Mouse (Mus musculus) megakaryocyte, embryonic 14.5 days (primary cell): ENCODE measurements around the gene H2al1h. TPM values are rescaled to one million over a fixed set of nuclear protein-coding genes. Genes with fewer than 3 reads are reported as not detected.
A peak's percentile ranks its signal among the peaks of the same experiment; 100 is the strongest.

Experiments
- H3K27me3 ChIP-seq: replicated peaks from 2 replicates; pipeline ENCODE3; 2012; ENCODE audit warnings: inconsistent platforms
- H3K36me3 ChIP-seq: replicated peaks from 2 replicates; pipeline ENCODE3; 2012; ENCODE audit warnings: low read length, inconsistent platforms, mixed read lengths
- H3K4me1 ChIP-seq: 2 replicates; pipeline ENCODE4 v1.6.1; 2012; ENCODE audit warnings: inconsistent platforms
- H3K4me3 ChIP-seq: replicated peaks from 2 replicates; pipeline ENCODE3; 2012; ENCODE audit warnings: moderate library complexity, mild to moderate bottlenecking, inconsistent platforms
- H3K9me3 ChIP-seq: 2 replicates; pipeline ENCODE4 v1.6.1; 2012; ENCODE audit warnings: inconsistent platforms
- FLI1 ChIP-seq: IDR thresholded peaks from 2 replicates; pipeline ENCODE4 v1.6.1; 2012; ENCODE audit warnings: low read length, inconsistent platforms, mixed read lengths
- GATA1 ChIP-seq: IDR thresholded peaks from 3 replicates; pipeline ENCODE4 v1.6.1; 2012; ENCODE audit warnings: mixed read lengths, low read length, inconsistent platforms, borderline replicate concordance
- polyA plus RNA-seq: library from polyadenylated mRNA; stranded (reverse); fragments of >175 nt; gene quantifications from 2 replicates; pipeline ENCODE4 v1.2.3, GENCODE M21; 2012; ENCODE audit warnings: low replicate concordance; ENCODE audit not compliant: insufficient read depth

H2al1h gene
- polyA plus RNA-seq, 1 experiment = not detected

DNA sequence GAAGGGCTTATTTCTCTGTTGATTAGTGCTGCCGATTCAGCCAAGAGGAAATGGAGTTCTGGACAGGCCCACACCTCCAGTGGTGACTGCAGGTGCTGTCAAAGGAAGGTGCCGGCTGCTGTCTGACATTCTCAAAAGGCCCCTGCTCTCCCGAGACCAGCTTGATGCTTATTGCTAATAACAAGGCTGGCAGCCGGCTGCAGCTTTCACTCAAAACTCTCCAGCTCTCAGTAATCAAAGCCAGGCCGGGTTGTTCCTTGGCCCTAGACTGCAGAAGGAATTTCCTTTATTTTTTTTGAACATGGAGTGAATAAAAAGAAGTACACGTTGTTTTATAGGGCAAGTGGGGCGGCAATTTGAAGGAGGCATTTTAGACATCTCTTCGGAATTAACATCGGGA, 24.5 kb downstream of the H2al1h start:
- peaks cover 15% of the 10 kb centered on the region for H3K27me3 ChIP-seq
- TF ChIP-seq FLI1 (no peak), GATA1 (no peak)
- no peaks in the 10 kb centered on the region for H3K36me3 ChIP-seq
- 0 out of 2 replicates have a peak, but pooled peaks cover 6% of the 10 kb centered on the region for H3K4me1 ChIP-seq
- no peak overlapping the region for H3K4me3 ChIP-seq
- no peaks in the 10 kb centered on the region for H3K9me3 ChIP-seq

DNA sequence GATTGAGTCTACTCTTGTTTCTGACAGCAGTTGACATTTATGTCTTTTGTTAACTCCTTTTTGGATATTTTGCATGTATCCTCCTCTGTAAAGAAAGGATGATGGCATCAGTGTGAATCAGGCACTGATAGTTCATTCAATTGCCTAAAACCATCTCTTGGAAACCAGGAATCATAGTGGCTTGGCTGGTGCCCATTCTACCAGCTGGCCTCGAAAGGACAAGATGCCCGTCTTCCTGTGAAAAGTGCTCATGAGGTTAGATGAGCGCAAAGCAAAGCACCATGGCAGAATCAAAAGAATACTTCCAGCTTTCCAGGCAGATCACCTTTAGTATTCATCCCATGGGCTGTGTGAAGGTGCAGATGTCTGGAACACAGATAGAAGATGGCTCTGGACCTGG, 25.5 kb downstream of the H2al1h start:
- 0 out of 2 replicates have a peak, but pooled peaks cover 6% of the 10 kb centered on the region for H3K4me1 ChIP-seq
- H3K4me3 ChIP-seq = no peak overlapping the region
- H3K27me3 ChIP-seq = peaks cover 20% of the 10 kb centered on the region
- no peaks in the 10 kb centered on the region for H3K9me3 ChIP-seq
- no peaks in the 10 kb centered on the region for H3K36me3 ChIP-seq
- TF ChIP-seq FLI1 (no peak), GATA1 (no peak)

DNA sequence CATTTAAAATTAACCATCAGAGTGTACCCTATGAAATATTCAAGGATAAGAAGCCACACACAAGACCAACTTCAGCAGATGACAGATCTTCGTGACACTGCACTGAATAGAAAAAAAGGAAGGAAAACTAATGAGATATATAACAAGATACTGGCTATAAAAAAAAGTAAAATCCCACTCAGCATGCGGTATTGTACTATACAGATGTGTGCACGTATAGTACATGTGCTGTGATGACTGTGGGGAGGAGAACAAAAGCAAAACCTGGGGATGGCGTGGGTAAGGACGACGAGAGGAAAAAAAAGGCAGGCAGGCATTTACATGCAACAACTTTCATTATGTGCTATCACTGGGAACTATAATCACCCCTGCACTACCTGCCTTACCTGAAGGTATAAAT, 39.5 kb downstream of the H2al1h start:
- peaks cover 6% of the 10 kb centered on the region for H3K4me1 ChIP-seq
- no peaks in the 10 kb centered on the region for H3K9me3 ChIP-seq
- H3K36me3 ChIP-seq = no peaks in the 10 kb centered on the region
- no peak for TF ChIP-seq FLI1
- no peak for TF ChIP-seq GATA1
- H3K27me3 ChIP-seq = peaks cover 50% of the 10 kb centered on the region
- H3K4me3 ChIP-seq = no peak overlapping the region

DNA sequence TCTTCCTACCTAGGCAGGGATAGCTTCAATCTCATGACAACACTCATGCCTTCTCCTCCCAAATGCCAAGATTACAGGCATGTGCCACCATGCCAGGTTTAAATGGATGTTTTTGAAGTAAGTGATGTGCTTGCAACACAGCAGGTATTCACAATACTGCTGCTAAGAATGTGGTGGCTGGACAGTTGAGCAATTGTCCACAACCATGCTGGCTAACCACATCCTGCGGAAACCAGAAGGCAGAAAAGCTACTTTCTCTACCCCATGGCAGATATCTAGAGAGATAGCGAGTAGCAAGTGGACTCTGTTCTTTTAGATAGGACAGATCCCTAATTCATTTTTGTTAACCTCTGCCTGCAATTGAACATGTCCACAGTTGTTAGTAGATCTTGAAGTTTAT, 40.0 kb downstream of the H2al1h start:
- TF ChIP-seq GATA1 (no peak), FLI1 (no peak)
- no peaks in the 10 kb centered on the region for H3K36me3 ChIP-seq
- 0 out of 2 replicates have a peak, but pooled peaks cover under 1% of the 10 kb centered on the region for H3K9me3 ChIP-seq
- peaks cover 6% of the 10 kb centered on the region for H3K4me1 ChIP-seq
- H3K4me3 ChIP-seq = peak overlapping the region; percentile 42
- peaks cover 48% of the 10 kb centered on the region for H3K27me3 ChIP-seq

DNA sequence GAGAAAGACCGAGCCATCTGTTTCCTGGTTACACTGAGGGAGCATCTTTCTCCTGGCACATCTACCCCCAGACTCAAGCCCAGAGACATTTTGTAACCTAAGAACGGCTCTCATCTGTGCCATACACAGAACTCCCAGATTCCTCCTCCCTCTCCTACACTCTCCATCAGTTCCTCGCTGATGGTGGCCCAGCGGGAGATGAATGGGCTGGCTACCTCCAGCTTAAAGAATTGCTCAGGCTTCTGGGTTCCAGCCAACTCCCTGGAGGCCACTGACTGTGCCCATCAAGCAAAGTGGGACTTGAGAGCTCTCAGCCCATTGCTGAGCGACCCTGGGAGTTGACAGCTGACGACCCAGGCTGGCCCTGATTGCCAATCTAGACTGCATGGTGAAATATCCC, 42.6 kb downstream of the H2al1h start:
- no peaks in the 10 kb centered on the region for H3K36me3 ChIP-seq
- peaks cover 38% of the 10 kb centered on the region for H3K27me3 ChIP-seq
- H3K4me1 ChIP-seq = peaks cover 6% of the 10 kb centered on the region
- no peak overlapping the region for H3K4me3 ChIP-seq
- no peak for TF ChIP-seq FLI1
- no peak for TF ChIP-seq GATA1
- H3K9me3 ChIP-seq = 0 out of 2 replicates have a peak, but pooled peaks cover 2% of the 10 kb centered on the region

DNA sequence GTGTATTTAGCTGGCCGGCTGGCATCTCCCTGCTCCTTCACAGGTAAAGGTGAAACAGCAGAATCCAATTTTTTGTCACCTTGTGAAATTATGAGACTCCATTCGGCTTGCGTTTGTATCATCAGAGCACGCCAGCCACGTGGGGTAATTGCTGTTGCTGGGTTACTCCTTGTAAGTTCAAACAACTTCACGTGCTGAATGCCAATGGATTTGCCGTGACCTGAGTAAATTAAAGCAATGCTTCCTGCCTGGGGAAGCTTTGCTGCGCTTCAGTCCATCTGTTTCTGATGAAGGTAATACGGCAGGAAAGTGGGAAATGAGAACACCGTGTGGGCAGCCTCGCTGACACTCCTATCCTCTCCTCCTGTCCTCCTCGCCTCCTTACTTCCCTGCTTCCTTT, 43.9 kb downstream of the H2al1h start:
- H3K27me3 ChIP-seq = peaks cover 34% of the 10 kb centered on the region
- H3K4me1 ChIP-seq = peaks cover 6% of the 10 kb centered on the region
- H3K9me3 ChIP-seq = 0 out of 2 replicates have a peak, but pooled peaks cover 2% of the 10 kb centered on the region
- H3K4me3 ChIP-seq = no peak overlapping the region
- TF ChIP-seq GATA1 = no peak
- TF ChIP-seq FLI1 = no peak
- no peaks in the 10 kb centered on the region for H3K36me3 ChIP-seq

Other genes starting within 250 kb of the H2al1h start
- not detected in 2 replicates for gene H2al1a, start 22.2 kb upstream of the H2al1h start, polyA plus RNA-seq
- not detected in 2 replicates for gene H2al1b, start 19.1 kb upstream of the H2al1h start, polyA plus RNA-seq
- gene H2al1c, start 15.8 kb upstream of the H2al1h start, polyA plus RNA-seq = not detected in 2 replicates
- gene H2al1d, start 12.7 kb upstream of the H2al1h start, polyA plus RNA-seq = not detected in 2 replicates
- gene H2al1e, start 9.6 kb upstream of the H2al1h start, polyA plus RNA-seq = not detected in 2 replicates
- gene H2al1f, start 6.3 kb upstream of the H2al1h start, polyA plus RNA-seq = not detected in 2 replicates
- gene H2al1g, start 3.2 kb upstream of the H2al1h start, polyA plus RNA-seq = not detected in 2 replicates
- not detected in 2 replicates for gene H2al1i, start 3.2 kb downstream of the H2al1h start, polyA plus RNA-seq
- not detected in 2 replicates for gene H2al1j, start 6.3 kb downstream of the H2al1h start, polyA plus RNA-seq